Comparison of ENCODE assay signal across 21 mouse cellular contexts in genomic region chr8:30823588-30823938, GRCm38 (mm10).
DNase-seq lines count a peak whose midpoint lies in the region; ATAC-seq lines count a peak whose summit lies in the region.
"Had no signal": no experiment of that assay in that cellular context is flagged by ENCODE, and none has a peak within 500 bp of the region (broad histone marks: within the 10 kb centered on the region; RNA-seq: fewer than 3 reads in every experiment).

No protein-coding gene starts in this region.

- no peak overlapping the region for H3K4me3 ChIP-seq in hindbrain, embryonic 15.5 days
- no peak overlapping the region for H3K4me3 ChIP-seq in hindbrain, embryonic 16.5 days (ENCODE audit: low read length)
- no peak overlapping the region for H3K4me3 ChIP-seq in neural tube, embryonic 13.5 days
- no peak overlapping the region for H3K4me3 ChIP-seq in neural tube, embryonic 15.5 days (replicated peaks)
- H3K4me3 ChIP-seq in intestine, embryonic 16.5 days (ENCODE audit: low read length): peak overlapping the region; percentile 5; the same call in 1 of the 2 replicates
- H3K4me3 ChIP-seq: liver, embryonic 12.5 days; midbrain, embryonic 10.5 days had no signal

- no peak for DNase-seq in heart, postnatal 25 days (ENCODE audit: low spot score)
- no peak for DNase-seq in left cerebral cortex, postnatal 4 days
- DNase-seq: adrenal gland, adult 8-10 months; B cell, adult 2 months; cerebellum, adult 2 months; cerebellum, postnatal 36 days; gastrocnemius, postnatal 14 days; heart, adult 11 months; kidney, adult 9 months; lung, adult 18-20 months; lung, postnatal 10 days had no signal

- no peaks in the 10 kb centered on the region for H3K36me3 ChIP-seq in hindbrain, embryonic 15.5 days
- H3K36me3 ChIP-seq in hindbrain, embryonic 16.5 days (ENCODE audit: control insufficient read depth, insufficient read depth, low read length): no peaks in the 10 kb centered on the region
- H3K36me3 ChIP-seq in neural tube, embryonic 13.5 days: no peaks in the 10 kb centered on the region
- H3K36me3 ChIP-seq in neural tube, embryonic 15.5 days: no peaks in the 10 kb centered on the region
- no peaks in the 10 kb centered on the region for H3K36me3 ChIP-seq in intestine, embryonic 16.5 days (ENCODE audit: control insufficient read depth, insufficient read depth, low read length)
- H3K36me3 ChIP-seq: liver, embryonic 12.5 days; midbrain, embryonic 10.5 days had no signal

- H3K4me2 ChIP-seq in hindbrain, embryonic 15.5 days: peak overlapping the region; percentile 39; the same call in 1 of the 2 replicates
- H3K4me2 ChIP-seq in hindbrain, embryonic 16.5 days (ENCODE audit: low read length): no peak overlapping the region
- H3K4me2 ChIP-seq in neural tube, embryonic 13.5 days: no peak overlapping the region
- no peak overlapping the region for H3K4me2 ChIP-seq in neural tube, embryonic 15.5 days
- no peak overlapping the region for H3K4me2 ChIP-seq in intestine, embryonic 16.5 days (ENCODE audit: low read depth, low read length)
- H3K4me2 ChIP-seq: heart, embryonic 11.5 days; liver, embryonic 12.5 days had no signal

- no peak for ATAC-seq in hindbrain, embryonic 15.5 days (ENCODE audit: low FRiP score, low read depth)
- no peak for ATAC-seq in hindbrain, embryonic 16.5 days
- ATAC-seq in neural tube, embryonic 13.5 days (ENCODE audit: low read depth): no peak
- no peak for ATAC-seq in neural tube, embryonic 15.5 days (ENCODE audit: low FRiP score)
- no peak; the same call in none of the 2 replicates for ATAC-seq in intestine, embryonic 16.5 days
- ATAC-seq: activated CD4-positive, CD25-positive, alpha-beta regulatory T cell, adult 4 months; forebrain, embryonic 16.5 days; liver, embryonic 12.5 days had no signal

- no peaks in the 10 kb centered on the region for H3K27me3 ChIP-seq in hindbrain, embryonic 15.5 days
- H3K27me3 ChIP-seq in hindbrain, embryonic 16.5 days (replicated peaks; ENCODE audit: control insufficient read depth, insufficient read depth, low read length): no peaks in the 10 kb centered on the region
- no peaks in the 10 kb centered on the region for H3K27me3 ChIP-seq in neural tube, embryonic 13.5 days
- H3K27me3 ChIP-seq in neural tube, embryonic 15.5 days (replicated peaks): no peaks in the 10 kb centered on the region
- H3K27me3 ChIP-seq in intestine, embryonic 16.5 days (replicated peaks; ENCODE audit: control insufficient read depth, insufficient read depth, low read length): no peaks in the 10 kb centered on the region
- H3K27me3 ChIP-seq: liver, embryonic 12.5 days had no signal

- intact Hi-C loops in heart, postnatal 25 days (cut with DNase I): no loop called here
- intact Hi-C loops in left cerebral cortex, postnatal 4 days (cut with DNase I): no loop called here

- H3K9ac ChIP-seq in hindbrain, embryonic 15.5 days: no peak overlapping the region
- H3K9ac ChIP-seq in hindbrain, embryonic 16.5 days (ENCODE audit: low read depth, low read length): no peak overlapping the region
- H3K9ac ChIP-seq in neural tube, embryonic 13.5 days: no peak overlapping the region
- no peak overlapping the region for H3K9ac ChIP-seq in neural tube, embryonic 15.5 days (replicated peaks)
- H3K9ac ChIP-seq in intestine, embryonic 16.5 days (ENCODE audit: low read depth, low read length): no peak overlapping the region
- H3K9ac ChIP-seq: liver, embryonic 12.5 days had no signal

- 0 out of 2 replicates have a peak, but pooled peaks cover 3% of the 10 kb centered on the region for H3K4me1 ChIP-seq in hindbrain, embryonic 15.5 days (replicated peaks)
- no peaks in the 10 kb centered on the region for H3K4me1 ChIP-seq in hindbrain, embryonic 16.5 days (ENCODE audit: control insufficient read depth, insufficient read depth, low read depth, low read length)
- H3K4me1 ChIP-seq in neural tube, embryonic 13.5 days (replicated peaks): peaks cover 9% of the 10 kb centered on the region
- H3K4me1 ChIP-seq in neural tube, embryonic 15.5 days: 0 out of 2 replicates have a peak, but pooled peaks cover 2% of the 10 kb centered on the region
- H3K4me1 ChIP-seq in intestine, embryonic 16.5 days (ENCODE audit: control insufficient read depth, insufficient read depth, low read length): no peaks in the 10 kb centered on the region
- H3K4me1 ChIP-seq: liver, embryonic 12.5 days; midbrain, embryonic 10.5 days had no signal

- WGBS in hindbrain, embryonic 15.5 days: 90% methylated on average over 11 of the region's 11 CpGs
- WGBS in hindbrain, embryonic 16.5 days: 88% methylated on average over 11 of the region's 11 CpGs
- 89% methylated on average over 11 of the region's 11 CpGs for WGBS in neural tube, embryonic 13.5 days
- WGBS in neural tube, embryonic 15.5 days: 90% methylated on average over 11 of the region's 11 CpGs
- WGBS in intestine, embryonic 16.5 days: 83% methylated on average over 11 of the region's 11 CpGs

- H3K27ac ChIP-seq in hindbrain, embryonic 15.5 days (replicated peaks): peak overlapping the region; percentile 50; the same call in 1 of the 2 replicates
- H3K27ac ChIP-seq in hindbrain, embryonic 16.5 days (ENCODE audit: low read depth, low read length): no peak overlapping the region
- peak overlapping the region; percentile 50; the same call in 1 of the 2 replicates for H3K27ac ChIP-seq in neural tube, embryonic 13.5 days (replicated peaks)
- H3K27ac ChIP-seq in neural tube, embryonic 15.5 days (replicated peaks): no peak overlapping the region
- no peak overlapping the region for H3K27ac ChIP-seq in intestine, embryonic 16.5 days (ENCODE audit: low read length)
- H3K27ac ChIP-seq: liver, embryonic 12.5 days; midbrain, embryonic 10.5 days had no signal

- no peaks in the 10 kb centered on the region for H3K9me3 ChIP-seq in hindbrain, embryonic 15.5 days
- H3K9me3 ChIP-seq in hindbrain, embryonic 16.5 days (ENCODE audit: control insufficient read depth, low read length): no peaks in the 10 kb centered on the region
- H3K9me3 ChIP-seq in neural tube, embryonic 13.5 days: no peaks in the 10 kb centered on the region
- H3K9me3 ChIP-seq in neural tube, embryonic 15.5 days (replicated peaks): no peaks in the 10 kb centered on the region
- H3K9me3 ChIP-seq in intestine, embryonic 16.5 days (ENCODE audit: control insufficient read depth, low read length): no peaks in the 10 kb centered on the region
- H3K9me3 ChIP-seq: liver, embryonic 12.5 days; midbrain, embryonic 10.5 days had no signal

Comparison
In these comparisons a context has a peak if more than half of its experiments do, and no peak if none do; other contexts are left out.
1. H3K27ac ChIP-seq: peak in hindbrain, embryonic 15.5 days (single experiment) and neural tube, embryonic 13.5 days (single experiment); none in hindbrain, embryonic 16.5 days (single experiment), neural tube, embryonic 15.5 days (single experiment) and intestine, embryonic 16.5 days (single experiment).